Comparison of ENCODE assay signal across 22 mouse cellular contexts in genomic region chr9:60585206-60585605, GRCm38 (mm10).
"Had no signal": no experiment of that assay in that cellular context is flagged by ENCODE, and none has a peak within 500 bp of the region (broad histone marks: within the 10 kb centered on the region; RNA-seq: fewer than 3 reads in every experiment).

No protein-coding gene starts in this region.

- H3K27ac ChIP-seq: hindbrain, embryonic 13.5 days; hindbrain, embryonic 15.5 days; hindbrain, postnatal 0 days; kidney, embryonic 15.5 days; kidney, postnatal 0 days; limb, embryonic 13.5 days; limb, embryonic 15.5 days; liver, embryonic 12.5 days; liver, embryonic 14.5 days had no signal

- H3K4me1 ChIP-seq: heart, embryonic 12.5 days; hindbrain, embryonic 13.5 days; hindbrain, embryonic 15.5 days; kidney, embryonic 15.5 days; limb, embryonic 15.5 days; liver, embryonic 12.5 days had no signal

- H3K9me3 ChIP-seq: heart, embryonic 12.5 days; hindbrain, embryonic 13.5 days; hindbrain, embryonic 15.5 days; kidney, embryonic 15.5 days; limb, embryonic 13.5 days; limb, embryonic 15.5 days; liver, embryonic 12.5 days had no signal

- H3K36me3 ChIP-seq: liver, embryonic 12.5 days had no signal

- H3K9ac ChIP-seq: forebrain, postnatal 0 days; heart, embryonic 12.5 days; hindbrain, embryonic 13.5 days; hindbrain, embryonic 15.5 days; kidney, embryonic 15.5 days; limb, embryonic 13.5 days; limb, embryonic 15.5 days; liver, embryonic 12.5 days; liver, embryonic 14.5 days had no signal

- DNase-seq: forebrain, postnatal 0 days; gastrocnemius, postnatal 14 days; gastrocnemius, postnatal 36 days; kidney, adult 11 months; kidney, adult 2 months; kidney, adult 9 months; kidney, postnatal 14 days; kidney, postnatal 36 days; layer of hippocampus, adult 9-11 months; layer of hippocampus, postnatal 36 days; left cerebral cortex, postnatal 4 days had no signal

- H3K4me2 ChIP-seq: heart, embryonic 12.5 days; hindbrain, embryonic 13.5 days; hindbrain, embryonic 15.5 days; kidney, embryonic 15.5 days; limb, embryonic 13.5 days; limb, embryonic 15.5 days; liver, embryonic 12.5 days had no signal

- H3K4me3 ChIP-seq: heart, embryonic 12.5 days; hindbrain, embryonic 13.5 days; hindbrain, embryonic 15.5 days; kidney, embryonic 15.5 days; limb, embryonic 13.5 days; limb, embryonic 15.5 days; liver, embryonic 12.5 days had no signal

- H3K27me3 ChIP-seq: heart, embryonic 12.5 days; hindbrain, embryonic 13.5 days; hindbrain, embryonic 15.5 days; kidney, embryonic 15.5 days; limb, embryonic 13.5 days; limb, embryonic 15.5 days; liver, embryonic 12.5 days had no signal

- ATAC-seq: forebrain, postnatal 0 days; hindbrain, postnatal 0 days; intestine, embryonic 16.5 days; liver, embryonic 12.5 days had no signal
